Mouse (Mus musculus) layer of hippocampus, adult 9-11 months (tissue): ENCODE data around the gene Gm20388.

Source experiments
- DNase-seq: peaks from one replicate; pipeline ENCODE4 v3.0.0; 2022

Gene Gm20388

GRCm38 (mm10) chr8:120376847-120377802, 466.5 kb downstream of the Gm20388 start:
- DNase-seq, result no peak

GRCm38 (mm10) chr8:120377803-120378189, 467.2 kb downstream of the Gm20388 start:
- no peak for DNase-seq

DNA sequence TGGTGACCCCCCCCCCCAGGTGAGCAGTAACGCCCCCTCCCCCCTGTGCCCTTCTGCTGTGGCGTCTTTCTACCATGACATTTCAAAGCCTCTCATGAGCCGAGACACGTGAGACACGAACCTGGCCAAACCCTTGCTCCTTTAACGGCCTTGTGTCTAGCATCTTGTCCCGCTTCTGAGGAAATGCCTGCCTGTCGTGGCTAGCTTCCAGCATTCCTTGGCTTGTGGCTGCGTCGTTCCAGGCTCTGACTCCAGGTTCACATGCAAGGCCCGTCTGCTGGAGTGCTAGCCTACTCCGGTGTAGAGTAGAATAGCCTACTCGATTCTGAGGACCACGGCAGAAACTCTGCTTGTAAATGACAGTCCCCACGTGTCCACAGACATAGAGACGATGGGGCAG, 467.7 kb downstream of the Gm20388 start:
- no peak for DNase-seq

DNA sequence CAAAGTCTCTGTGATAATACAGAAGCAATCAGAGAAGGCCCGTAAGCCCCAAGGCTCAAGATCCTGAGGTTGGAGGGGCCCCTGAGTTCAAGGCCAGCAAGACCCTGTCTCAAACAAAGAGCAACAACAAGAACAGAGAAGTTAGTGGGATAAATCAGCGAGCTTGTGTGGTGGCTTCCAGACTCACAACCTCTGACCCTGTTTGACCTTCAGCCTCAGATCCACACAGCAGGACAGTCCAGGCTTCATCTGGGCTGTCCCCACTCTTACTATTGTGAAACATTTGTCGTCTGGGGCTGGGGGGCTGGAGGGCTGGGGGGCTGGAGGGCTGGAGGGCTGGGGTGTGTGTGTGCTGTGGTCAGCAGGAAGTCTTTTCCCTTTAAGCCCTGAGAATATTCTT, 468.4 kb downstream of the Gm20388 start:
- no peak for DNase-seq

- no peak for DNase-seq
These were observed 471.2 kb downstream of the Gm20388 start for GRCm38 (mm10) chr8:120381865-120382264.

DNA sequence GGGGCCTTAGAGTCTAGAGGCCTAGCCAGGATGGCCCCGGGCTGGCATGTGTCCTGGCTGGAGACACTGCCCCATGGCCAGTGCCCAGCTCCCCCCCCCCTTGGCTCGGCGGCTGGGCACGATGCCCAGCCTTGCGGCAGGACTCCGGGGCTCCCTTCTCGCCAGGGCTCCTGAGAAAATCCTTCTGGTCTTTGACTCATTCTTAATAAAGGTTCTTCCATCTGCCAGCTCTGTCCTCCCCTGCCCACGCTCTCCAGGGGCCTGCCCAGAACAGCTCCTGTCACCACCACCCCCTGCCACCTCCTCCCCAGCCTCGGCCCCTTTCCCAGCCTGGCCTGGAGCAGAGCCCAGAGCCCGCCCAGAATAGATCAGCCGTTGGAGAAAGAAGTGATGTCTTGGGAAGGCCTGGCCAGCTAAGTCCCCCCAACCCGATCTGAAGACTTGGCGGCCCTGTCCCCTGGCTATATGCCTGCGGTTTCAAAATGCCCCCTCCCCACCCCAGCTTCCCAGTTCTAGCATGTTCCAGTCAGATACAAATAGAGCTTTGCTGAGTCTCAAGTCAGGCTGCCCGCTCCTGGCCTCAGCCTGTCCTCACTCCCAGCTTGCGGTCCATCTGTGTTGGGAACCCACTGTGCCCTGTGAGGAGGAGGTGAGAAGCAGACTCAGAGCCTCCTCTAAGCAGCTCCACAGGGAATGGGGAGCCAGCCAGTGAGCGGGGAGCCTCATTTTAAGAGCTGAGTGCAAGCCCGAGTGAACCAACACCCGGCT, 472.0 kb downstream of the Gm20388 start:
- DNase-seq, result peak; percentile 95

- no peak for DNase-seq
These were observed 472.5 kb downstream of the Gm20388 start for GRCm38 (mm10) chr8:120383204-120383560.

- DNase-seq, result no peak
These were observed 473.1 kb downstream of the Gm20388 start for GRCm38 (mm10) chr8:120383713-120384112.

GRCm38 (mm10) chr8:120384745-120385144, 474.1 kb downstream of the Gm20388 start:
- no peak for DNase-seq

- DNase-seq, result no peak
These were observed 477.6 kb downstream of the Gm20388 start for GRCm38 (mm10) chr8:120388246-120388645.

DNA sequence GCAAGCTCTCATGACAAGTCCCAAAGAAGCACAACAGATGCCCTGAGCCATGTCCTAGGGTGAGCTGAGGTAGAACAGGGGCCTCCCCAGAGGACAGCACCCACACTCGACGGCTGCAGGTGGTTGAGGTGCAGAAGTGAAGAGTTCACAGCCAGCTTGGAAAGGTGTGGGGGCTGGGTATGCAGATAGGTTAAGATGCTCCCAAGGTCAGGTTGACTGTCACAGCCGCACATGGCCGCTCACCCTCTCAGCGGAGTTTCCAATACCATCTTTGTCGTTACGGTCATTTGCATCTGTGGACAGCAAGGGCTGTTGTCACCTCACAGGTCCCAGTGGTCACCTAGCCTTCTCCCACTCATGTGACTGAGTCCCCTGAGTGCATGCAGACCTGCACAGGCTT, 480.0 kb downstream of the Gm20388 start:
- no peak for DNase-seq

GRCm38 (mm10) chr8:120391856-120392255, 481.2 kb downstream of the Gm20388 start:
- DNase-seq, result no peak

- no peak for DNase-seq
These were observed 482.4 kb downstream of the Gm20388 start for GRCm38 (mm10) chr8:120393085-120393484.

DNA sequence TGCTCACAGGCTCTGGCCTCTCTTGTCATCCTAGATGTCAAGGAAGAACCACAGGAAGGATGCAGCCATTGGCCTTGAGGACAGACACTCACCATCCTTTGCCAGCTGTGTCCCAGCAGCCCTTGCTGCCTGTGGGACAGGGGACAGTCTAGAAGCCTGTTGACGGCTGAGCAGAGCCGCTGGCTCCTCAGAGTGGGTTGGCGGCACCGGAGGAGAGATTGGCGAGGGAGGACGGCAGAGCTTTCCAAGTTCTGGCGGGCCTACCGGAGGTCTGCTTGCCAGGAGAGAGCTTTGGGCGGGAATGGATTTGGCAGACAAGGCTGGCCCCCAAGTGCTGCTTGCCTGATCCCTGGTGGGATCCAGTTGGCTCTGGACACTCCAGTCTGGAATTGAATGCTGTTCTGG, 483.2 kb downstream of the Gm20388 start:
- peak; percentile 70 for DNase-seq

DNA sequence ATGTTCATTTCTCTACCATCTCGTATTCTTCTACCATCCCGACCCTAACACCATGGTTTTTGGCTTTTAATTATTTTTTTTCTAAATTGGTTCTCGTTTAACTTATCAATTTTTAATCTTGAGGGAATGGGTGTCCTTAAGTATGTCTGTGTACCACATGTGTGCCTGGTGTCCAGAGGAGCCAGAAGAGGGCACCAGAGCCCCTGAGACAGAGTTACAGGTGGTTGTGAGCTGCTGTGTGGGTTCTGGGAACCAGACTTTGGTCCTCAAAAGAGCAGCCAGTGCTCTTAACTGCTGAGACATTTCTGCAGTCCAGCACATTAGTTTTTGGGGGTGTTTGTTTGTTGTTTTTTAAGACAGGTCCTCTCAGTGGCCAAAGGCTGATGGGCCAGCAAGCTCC, 485.3 kb downstream of the Gm20388 start:
- no peak for DNase-seq

DNA sequence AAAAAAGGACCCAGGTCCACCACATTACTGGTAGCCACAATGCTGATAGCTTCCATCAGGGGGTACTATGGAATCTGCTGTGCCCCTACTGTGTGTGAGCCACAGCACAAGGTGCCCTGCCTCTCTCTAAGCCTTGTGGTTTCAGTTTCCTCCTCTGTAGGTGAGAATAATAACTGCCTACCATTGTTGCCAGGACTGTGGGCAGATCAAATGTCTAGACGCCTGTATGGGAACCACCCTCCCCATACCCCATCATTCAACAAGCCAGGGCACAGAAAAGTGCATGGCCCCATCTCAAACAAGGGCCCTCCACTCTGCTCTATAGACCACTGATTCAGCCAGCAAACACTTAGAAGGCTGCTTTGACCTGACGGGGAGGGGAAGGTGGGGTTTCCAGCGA, 486.1 kb downstream of the Gm20388 start:
- DNase-seq, result no peak

GRCm38 (mm10) chr8:120397444-120398411, 487.1 kb downstream of the Gm20388 start:
- no peak for DNase-seq

- DNase-seq, result no peak
These were observed 488.7 kb downstream of the Gm20388 start for GRCm38 (mm10) chr8:120399212-120399934.

- DNase-seq, result no peak
These were observed 490.6 kb downstream of the Gm20388 start for GRCm38 (mm10) chr8:120401216-120401615.

GRCm38 (mm10) chr8:120401712-120402111, 491.1 kb downstream of the Gm20388 start:
- no peak for DNase-seq

DNA sequence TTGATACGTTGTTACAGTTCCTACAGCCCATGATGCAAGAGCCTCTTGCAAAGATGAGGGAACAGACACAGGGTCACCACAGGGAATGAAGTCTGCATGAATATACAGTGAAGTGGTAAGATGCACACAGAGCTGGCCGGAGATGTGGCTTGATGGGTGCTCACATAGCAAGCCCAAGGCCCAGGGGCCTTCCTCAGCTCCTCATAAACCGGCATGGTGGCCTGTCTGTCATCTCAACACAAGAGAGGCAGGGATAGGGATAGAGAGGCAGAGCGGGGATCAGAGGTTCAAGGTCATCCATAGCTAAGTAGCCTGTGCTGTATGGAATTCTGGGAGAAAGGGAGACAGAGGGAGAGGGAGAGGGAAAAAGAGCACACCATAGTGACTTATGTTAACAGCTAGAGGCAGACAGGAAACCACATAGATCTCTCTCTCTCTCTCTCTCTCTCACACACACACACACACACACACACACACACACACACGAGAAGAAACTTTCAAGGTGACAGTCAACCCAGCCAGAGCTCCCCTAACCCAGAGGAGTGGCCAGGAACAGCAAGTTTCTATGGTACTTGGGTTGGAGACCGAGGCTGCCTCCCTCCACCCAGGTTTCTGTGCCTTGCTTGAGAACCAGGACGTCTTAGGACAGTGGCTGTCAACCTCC, 493.1 kb downstream of the Gm20388 start:
- DNase-seq, result no peak
